Mouse (Mus musculus) embryonic facial prominence, embryonic 15.5 days (tissue): ENCODE measurements around the gene Psme3. TPM values are rescaled to one million over a fixed set of nuclear protein-coding genes. Genes with fewer than 3 reads are reported as not detected.

Experiments used
- ATAC-seq: fragments of 200-750 bp; cut with Nextera tagmentation; 2 replicates; pipeline ENCODE4 v1.8.0; 2017; ENCODE audit warnings: low read depth, moderate TSS enrichment; ENCODE audit not compliant: insufficient number of reproducible peaks, low FRiP score, low TSS enrichment
- H3K27ac ChIP-seq: fragments of 300-500 bp; sonication (generic); replicated peaks from 2 replicates; pipeline ENCODE4 v1.5.1; 2015; ENCODE audit warnings: mild to moderate bottlenecking, inconsistent platforms
- H3K27me3 ChIP-seq: fragments of 300-500 bp; sonication (generic); 2 replicates; pipeline ENCODE4 v1.6.1; 2015; ENCODE audit warnings: inconsistent platforms
- H3K36me3 ChIP-seq: fragments of 300-500 bp; sonication (generic); 2 replicates; pipeline ENCODE4 v1.6.1; 2015; ENCODE audit warnings: mild to moderate bottlenecking, inconsistent platforms
- H3K4me1 ChIP-seq: fragments of 300-500 bp; sonication (generic); 2 replicates; pipeline ENCODE4 v1.6.1; 2015; ENCODE audit warnings: inconsistent platforms
- H3K4me2 ChIP-seq: fragments of 300-500 bp; sonication (generic); replicated peaks from 2 replicates; pipeline ENCODE4 v1.6.1; 2015; ENCODE audit warnings: mild to moderate bottlenecking, inconsistent platforms
- H3K4me3 ChIP-seq: fragments of 300-500 bp; sonication (generic); replicated peaks from 2 replicates; pipeline ENCODE4 v1.5.1; 2015; ENCODE audit warnings: mild to moderate bottlenecking, inconsistent platforms
- H3K9ac ChIP-seq: fragments of 300-500 bp; sonication (generic); 2 replicates; pipeline ENCODE4 v1.6.1; 2015; ENCODE audit warnings: inconsistent platforms
- H3K9me3 ChIP-seq: fragments of 300-500 bp; sonication (generic); replicated peaks from 2 replicates; pipeline ENCODE4 v1.6.1; 2016; ENCODE audit warnings: inconsistent platforms
- WGBS: fragments of 180-500 bp; shearing (Covaris S2); methylation state at CpG from one replicate; pipeline ENCODE4 v1.1.7; 2015; 5-methylcytosine and 5-hydroxymethylcytosine counted together
- polyA plus RNA-seq: library from polyadenylated mRNA; unstranded; fragments of >200 nt; fragmentation: Nextera tagmentation; extraction: Ambion mirVana; gene quantifications from 2 replicates; pipeline ENCODE4 v1.2.1, GENCODE M21; 2015

Psme3 gene
- 124 and 126 TPM in 2 replicates for polyA plus RNA-seq

- Histone ChIP-seq H3K36me3 (peaks cover 31% of the 10 kb centered on the region), H3K9ac (peak within 1 kb of the TSS; percentile 89), H3K27me3 (no peaks in the 10 kb centered on the region), H3K27ac (peak within 1 kb of the TSS; percentile 74), H3K4me3 (peak within 1 kb of the TSS; percentile 95), H3K4me1 (peaks cover 15% of the 10 kb centered on the region), H3K9me3 (no peaks in the 10 kb centered on the region), H3K4me2 (peak within 1 kb of the TSS; percentile 93)
- ATAC-seq: peak; percentile 89
- under 1% methylated on average over 62 of the region's 62 CpGs for WGBS
These were observed at the start of gene Psme3 for GRCm38 (mm10) chr11:101315665-101316500. Gene Psme3, plus strand, starts transcription at chr11:101316213.

GRCm38 (mm10) chr11:101269577-101270116 lies 46.4 kb upstream of the Psme3 start:
- peaks cover 9% of the 10 kb centered on the region for H3K4me1 ChIP-seq
- no peaks in the 10 kb centered on the region for H3K36me3 ChIP-seq
- ATAC-seq: no peak
- no peak overlapping the region for H3K9ac ChIP-seq
- no peak overlapping the region for H3K4me2 ChIP-seq
- no peak overlapping the region for H3K27ac ChIP-seq
- no peak overlapping the region for H3K4me3 ChIP-seq
- 25% methylated on average over 10 of the region's 10 CpGs for WGBS
- peaks cover 21% of the 10 kb centered on the region for H3K27me3 ChIP-seq
- H3K9me3 ChIP-seq: no peaks in the 10 kb centered on the region

- no peak for ATAC-seq
- Histone ChIP-seq H3K36me3 (peaks cover 9% of the 10 kb centered on the region; the same call in 1 of the 2 replicates), H3K9me3 (no peaks in the 10 kb centered on the region), H3K4me2 (no peak overlapping the region), H3K4me3 (no peak overlapping the region), H3K4me1 (peaks cover 14% of the 10 kb centered on the region), H3K27ac (no peak overlapping the region), H3K9ac (no peak overlapping the region), H3K27me3 (peaks cover 4% of the 10 kb centered on the region; the same call in 1 of the 2 replicates)
- WGBS: 75% methylated on average over 3 of the region's 3 CpGs
These were observed 43.6 kb upstream of the Psme3 start for GRCm38 (mm10) chr11:101272446-101272845.

GRCm38 (mm10) chr11:101275309-101275708 lies 40.7 kb upstream of the Psme3 start:
- peaks cover 9% of the 10 kb centered on the region; the same call in 1 of the 2 replicates for H3K36me3 ChIP-seq
- WGBS: 79% methylated on average over 4 of the region's 4 CpGs
- H3K9ac ChIP-seq: no peak overlapping the region
- H3K4me1 ChIP-seq: peaks cover 33% of the 10 kb centered on the region
- H3K4me3 ChIP-seq: no peak overlapping the region
- no peak for ATAC-seq
- no peaks in the 10 kb centered on the region for H3K9me3 ChIP-seq
- H3K27ac ChIP-seq: no peak overlapping the region
- peaks cover under 1% of the 10 kb centered on the region; the same call in 1 of the 2 replicates for H3K27me3 ChIP-seq
- no peak overlapping the region for H3K4me2 ChIP-seq

- no peak overlapping the region for H3K27ac ChIP-seq
- H3K27me3 ChIP-seq: no peaks in the 10 kb centered on the region
- H3K4me3 ChIP-seq: no peak overlapping the region
- H3K4me2 ChIP-seq: 0 out of 2 replicates have a peak overlapping the region, but pooled peaks have one; percentile 71
- H3K9ac ChIP-seq: no peak overlapping the region
- H3K36me3 ChIP-seq: peaks cover 9% of the 10 kb centered on the region; the same call in 1 of the 2 replicates
- H3K9me3 ChIP-seq: no peaks in the 10 kb centered on the region
- H3K4me1 ChIP-seq: peaks cover 33% of the 10 kb centered on the region
- ATAC-seq: no peak
- WGBS: 31% methylated on average over 27 of the region's 27 CpGs
These were observed 39.5 kb upstream of the Psme3 start for GRCm38 (mm10) chr11:101276319-101277070.

- WGBS: 61% methylated on average over 12 of the region's 12 CpGs
- Histone ChIP-seq H3K4me1 (peaks cover 33% of the 10 kb centered on the region), H3K9ac (peak overlapping the region; percentile 82; the same call in 1 of the 2 replicates), H3K4me3 (peak overlapping the region; percentile 90), H3K4me2 (peak overlapping the region; percentile 71), H3K27ac (no peak overlapping the region), H3K9me3 (no peaks in the 10 kb centered on the region), H3K27me3 (no peaks in the 10 kb centered on the region), H3K36me3 (peaks cover 9% of the 10 kb centered on the region; the same call in 1 of the 2 replicates)
- no peak for ATAC-seq
These were observed 38.4 kb upstream of the Psme3 start for GRCm38 (mm10) chr11:101277381-101278222.

- ATAC-seq: peak; percentile 93
- H3K9me3 ChIP-seq: no peaks in the 10 kb centered on the region
- H3K4me3 ChIP-seq: peak within 1 kb of the TSS; percentile 90
- peaks cover 9% of the 10 kb centered on the region; the same call in 1 of the 2 replicates for H3K36me3 ChIP-seq
- H3K4me2 ChIP-seq: peak within 1 kb of the TSS; percentile 71
- peak within 1 kb of the TSS; percentile 82 for H3K9ac ChIP-seq
- WGBS: 8% methylated on average over 45 of the region's 45 CpGs
- H3K27ac ChIP-seq: peak within 1 kb of the TSS; percentile 67
- H3K27me3 ChIP-seq: no peaks in the 10 kb centered on the region
- peaks cover 33% of the 10 kb centered on the region for H3K4me1 ChIP-seq
These were observed 37.5 kb upstream of the Psme3 start, which contains the start of the genes Cntd1 and Coa3 for GRCm38 (mm10) chr11:101278223-101279192. Gene Cntd1, plus strand, starts transcription at chr11:101279012. Gene Coa3, minus strand, starts transcription at chr11:101279114.

- 62% methylated on average over 14 of the region's 14 CpGs for WGBS
- H3K9ac ChIP-seq: no peak overlapping the region
- peak overlapping the region; percentile 71 for H3K4me2 ChIP-seq
- peaks cover 9% of the 10 kb centered on the region; the same call in 1 of the 2 replicates for H3K36me3 ChIP-seq
- no peaks in the 10 kb centered on the region for H3K9me3 ChIP-seq
- ATAC-seq: no peak
- H3K4me3 ChIP-seq: peak overlapping the region; percentile 90
- no peak overlapping the region for H3K27ac ChIP-seq
- H3K27me3 ChIP-seq: no peaks in the 10 kb centered on the region
- peaks cover 33% of the 10 kb centered on the region for H3K4me1 ChIP-seq
These were observed 36.8 kb upstream of the Psme3 start for GRCm38 (mm10) chr11:101279193-101279569.

- Histone ChIP-seq H3K27ac (no peak overlapping the region), H3K4me2 (no peak overlapping the region), H3K4me1 (peaks cover 37% of the 10 kb centered on the region), H3K4me3 (no peak overlapping the region), H3K36me3 (peaks cover 9% of the 10 kb centered on the region; the same call in 1 of the 2 replicates), H3K9ac (no peak overlapping the region), H3K9me3 (no peaks in the 10 kb centered on the region), H3K27me3 (no peaks in the 10 kb centered on the region)
- 55% methylated on average over 7 of the region's 7 CpGs for WGBS
- no peak for ATAC-seq
These were observed 35.2 kb upstream of the Psme3 start for GRCm38 (mm10) chr11:101280837-101281236.
